Mouse (Mus musculus): ENCODE measurements around the gene Usp17le. TPM values are rescaled to one million over a fixed set of nuclear protein-coding genes. Genes with fewer than 3 reads are reported as not detected.
"Not testable (repeated sequence)": the region's sequence is repeated elsewhere in the genome, so short reads cannot be mapped to it uniquely, and the experiment has no call there.

Gene Usp17le
- polyA plus RNA-seq (2015; fragmentation: Nextera tagmentation; extraction: Ambion mirVana) = not detected in 2 replicates

DNA sequence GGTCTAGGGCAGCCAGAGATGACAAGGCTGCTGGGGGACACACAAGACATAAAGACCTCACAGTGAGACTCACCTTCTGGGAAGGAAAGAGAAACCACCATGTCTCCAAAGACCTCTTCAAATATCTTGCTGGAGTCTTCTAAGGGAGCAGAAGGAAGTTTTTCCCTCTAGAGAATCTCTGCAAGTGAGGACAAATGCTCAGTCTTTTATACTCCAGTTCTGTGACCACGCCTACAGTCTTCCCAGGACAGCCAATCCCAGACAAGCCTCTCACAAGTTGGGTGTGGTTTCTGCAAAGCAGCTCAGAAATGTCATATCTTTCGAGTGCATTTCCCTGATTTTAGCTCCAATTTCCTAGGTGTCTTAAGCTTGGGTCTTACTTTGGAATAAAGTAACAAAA is at the start of gene Usp17le:
Gene Usp17le (minus strand): TSS at position 101 of the 400 bp plus-strand sequence.
- not testable (repeated sequence) for H3K4me2 ChIP-seq; H3K9ac ChIP-seq (replicated peaks); H3K36me3 ChIP-seq; H3K27me3 ChIP-seq (replicated peaks); H3K27ac ChIP-seq (replicated peaks); H3K4me3 ChIP-seq (replicated peaks); H3K4me1 ChIP-seq; H3K9me3 ChIP-seq (replicated peaks); ATAC-seq (ENCODE audit: low FRiP score)
- WGBS = 76% methylated on average over 2 of the region's 2 CpGs

DNA sequence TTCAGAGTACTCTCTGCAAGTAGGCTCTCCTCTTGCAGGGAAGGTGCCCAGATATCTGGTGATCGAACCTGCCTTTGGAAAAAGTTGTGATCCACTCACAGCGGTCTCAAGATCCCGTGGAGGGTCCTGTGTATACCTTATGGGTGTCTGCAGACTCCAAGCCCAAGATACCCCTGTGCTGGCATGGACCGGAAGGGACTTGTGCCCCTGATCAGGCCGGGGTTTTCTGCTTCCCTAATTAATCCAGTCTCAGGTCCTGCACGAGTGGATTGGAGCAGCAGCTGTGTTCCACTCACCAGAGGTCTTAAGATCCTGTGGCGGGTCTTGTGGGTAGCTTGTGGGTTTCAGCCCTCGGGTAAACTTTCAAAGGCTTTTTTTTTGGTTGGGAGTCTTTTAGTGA is 33.1 kb upstream of the Usp17le start:
- H3K4me2 ChIP-seq; H3K27ac ChIP-seq (replicated peaks); H3K4me3 ChIP-seq (replicated peaks); H3K36me3 ChIP-seq; ATAC-seq (ENCODE audit: low FRiP score); H3K27me3 ChIP-seq (replicated peaks); H3K9ac ChIP-seq (replicated peaks); H3K9me3 ChIP-seq (replicated peaks); H3K4me1 ChIP-seq: not testable (repeated sequence)
- 87% methylated on average over 8 of the region's 8 CpGs for WGBS

DNA sequence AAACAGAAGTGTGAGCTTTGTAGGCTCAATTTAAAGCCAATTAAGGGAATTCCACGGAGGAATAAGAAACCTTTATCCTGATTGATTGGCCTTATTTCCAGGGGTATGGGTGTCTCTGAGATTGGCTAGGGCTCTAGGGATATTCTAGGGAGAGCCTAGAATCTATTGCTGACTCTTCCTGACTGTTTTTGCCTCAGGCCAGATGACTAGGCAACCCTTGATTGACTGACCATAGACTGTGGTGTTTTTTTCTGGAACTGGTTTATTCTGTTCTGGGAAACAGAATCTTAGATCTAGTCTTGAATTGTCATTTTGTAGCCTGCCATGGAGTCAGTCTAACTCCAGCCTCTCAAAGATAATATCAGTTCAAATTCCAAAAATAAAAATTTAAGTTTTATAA is 13.5 kb upstream of the Usp17le start:
- no peak overlapping the region for H3K27ac ChIP-seq (replicated peaks)
- no peaks in the 10 kb centered on the region for H3K27me3 ChIP-seq (replicated peaks)
- 69% methylated on average over 1 of the region's 1 CpGs for WGBS
- H3K4me2 ChIP-seq = no peak overlapping the region
- no peak overlapping the region for H3K4me3 ChIP-seq (replicated peaks)
- no peak for ATAC-seq (ENCODE audit: low FRiP score)
- H3K9ac ChIP-seq (replicated peaks) = no peak overlapping the region
- no peaks in the 10 kb centered on the region for H3K4me1 ChIP-seq
- H3K9me3 ChIP-seq (replicated peaks) = no peaks in the 10 kb centered on the region
- H3K36me3 ChIP-seq = no peaks in the 10 kb centered on the region

Other genes starting within 250 kb of the Usp17le start
- not detected in 2 replicates for gene Olfr651, start 227.3 kb downstream of the Usp17le start, polyA plus RNA-seq (2015; fragmentation: Nextera tagmentation; extraction: Ambion mirVana)
- gene Olfr652, start 216.6 kb downstream of the Usp17le start, polyA plus RNA-seq (2015; fragmentation: Nextera tagmentation; extraction: Ambion mirVana) = not detected in 2 replicates
- not detected in 2 replicates for gene Olfr653, start 200.2 kb downstream of the Usp17le start, polyA plus RNA-seq (2015; fragmentation: Nextera tagmentation; extraction: Ambion mirVana)
- not detected in 2 replicates for gene Olfr654, start 190.4 kb downstream of the Usp17le start, polyA plus RNA-seq (2015; fragmentation: Nextera tagmentation; extraction: Ambion mirVana)
- not detected in 2 replicates for gene Olfr655, start 175.7 kb downstream of the Usp17le start, polyA plus RNA-seq (2015; fragmentation: Nextera tagmentation; extraction: Ambion mirVana)
- gene Olfr656, start 163.5 kb downstream of the Usp17le start, polyA plus RNA-seq (2015; fragmentation: Nextera tagmentation; extraction: Ambion mirVana) = not detected in 2 replicates
- gene Olfr657, start 152.7 kb downstream of the Usp17le start, polyA plus RNA-seq (2015; fragmentation: Nextera tagmentation; extraction: Ambion mirVana) = not detected in 2 replicates
- 0.22 and 0.36 TPM in 2 replicates for gene Olfr658, start 130.2 kb downstream of the Usp17le start, polyA plus RNA-seq (2015; fragmentation: Nextera tagmentation; extraction: Ambion mirVana)
- not detected in 2 replicates for gene Olfr659, start 110.7 kb downstream of the Usp17le start, polyA plus RNA-seq (2015; fragmentation: Nextera tagmentation; extraction: Ambion mirVana)
- not detected in 2 replicates for gene Olfr661, start 91.0 kb downstream of the Usp17le start, polyA plus RNA-seq (2015; fragmentation: Nextera tagmentation; extraction: Ambion mirVana)
- not detected in 2 replicates for gene Usp17lb, start 65.1 kb upstream of the Usp17le start, polyA plus RNA-seq (2015; fragmentation: Nextera tagmentation; extraction: Ambion mirVana)
- not detected in 2 replicates for gene Usp17la, start 79.5 kb upstream of the Usp17le start, polyA plus RNA-seq (2015; fragmentation: Nextera tagmentation; extraction: Ambion mirVana)
- not detected in 2 replicates for gene Olfr665, start 100.6 kb upstream of the Usp17le start, polyA plus RNA-seq (2015; fragmentation: Nextera tagmentation; extraction: Ambion mirVana)
- gene Olfr666, start 118.5 kb upstream of the Usp17le start, polyA plus RNA-seq (2015; fragmentation: Nextera tagmentation; extraction: Ambion mirVana) = not detected in 2 replicates
- gene Olfr667, start 144.0 kb upstream of the Usp17le start, polyA plus RNA-seq (2015; fragmentation: Nextera tagmentation; extraction: Ambion mirVana) = not detected in 2 replicates
- not detected in 2 replicates for gene Olfr668, start 150.6 kb upstream of the Usp17le start, polyA plus RNA-seq (2015; fragmentation: Nextera tagmentation; extraction: Ambion mirVana)
- gene Olfr669, start 156.8 kb upstream of the Usp17le start, polyA plus RNA-seq (2015; fragmentation: Nextera tagmentation; extraction: Ambion mirVana) = not detected in 2 replicates
- gene Olfr670, start 185.2 kb upstream of the Usp17le start, polyA plus RNA-seq (2015; fragmentation: Nextera tagmentation; extraction: Ambion mirVana) = not detected in 2 replicates
- gene Olfr671, start 201.7 kb upstream of the Usp17le start, polyA plus RNA-seq (2015; fragmentation: Nextera tagmentation; extraction: Ambion mirVana) = not detected in 2 replicates
- not detected in 2 replicates for gene Olfr672, start 224.6 kb upstream of the Usp17le start, polyA plus RNA-seq (2015; fragmentation: Nextera tagmentation; extraction: Ambion mirVana)